Mouse (Mus musculus): ENCODE data around the gene Tmem114. TPM values are rescaled to one million over a fixed set of nuclear protein-coding genes. Genes with fewer than 3 reads are reported as not detected.

Gene Tmem114
- polyA plus RNA-seq (2015; fragmentation: Nextera tagmentation; extraction: Ambion mirVana) = 0.34 and 0.40 TPM in 2 replicates

DNA sequence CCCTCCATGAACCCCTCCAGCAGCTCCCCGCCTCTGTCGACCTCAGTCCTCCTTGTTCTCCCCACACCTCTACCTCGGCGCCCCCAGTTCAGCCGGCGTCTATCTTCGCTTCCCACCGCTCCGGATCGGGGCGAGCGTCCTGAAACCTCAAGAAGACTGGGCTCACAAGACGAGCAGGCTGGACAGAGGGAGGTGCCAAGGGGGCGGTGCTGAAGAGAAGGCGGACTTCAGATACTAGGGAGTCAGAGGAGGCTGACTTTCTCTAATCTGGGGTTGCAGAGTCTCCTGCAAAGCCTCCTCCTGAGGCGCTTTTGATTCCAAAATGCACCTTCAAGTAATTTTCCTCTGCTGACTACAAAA is at the start of gene Tmem114:
Tmem114 (minus strand) TSS at position 166 of the 360 bp plus-strand sequence.
- Histone ChIP-seq H3K27me3 (peaks cover 62% of the 10 kb centered on the region), H3K4me2 (peak within 1 kb of the TSS; percentile 64), H3K4me1 (replicated peaks) (peaks cover 11% of the 10 kb centered on the region), H3K36me3 (no peaks in the 10 kb centered on the region), H3K9me3 (no peaks in the 10 kb centered on the region), H3K9ac (peak within 1 kb of the TSS; percentile 56), H3K27ac (replicated peaks) (no peak within 1 kb of the TSS), H3K4me3 (peak within 1 kb of the TSS; percentile 39)
- 2% methylated on average over 16 of the region's 16 CpGs for WGBS
- no peak for ATAC-seq (ENCODE audit: low read depth)

DNA sequence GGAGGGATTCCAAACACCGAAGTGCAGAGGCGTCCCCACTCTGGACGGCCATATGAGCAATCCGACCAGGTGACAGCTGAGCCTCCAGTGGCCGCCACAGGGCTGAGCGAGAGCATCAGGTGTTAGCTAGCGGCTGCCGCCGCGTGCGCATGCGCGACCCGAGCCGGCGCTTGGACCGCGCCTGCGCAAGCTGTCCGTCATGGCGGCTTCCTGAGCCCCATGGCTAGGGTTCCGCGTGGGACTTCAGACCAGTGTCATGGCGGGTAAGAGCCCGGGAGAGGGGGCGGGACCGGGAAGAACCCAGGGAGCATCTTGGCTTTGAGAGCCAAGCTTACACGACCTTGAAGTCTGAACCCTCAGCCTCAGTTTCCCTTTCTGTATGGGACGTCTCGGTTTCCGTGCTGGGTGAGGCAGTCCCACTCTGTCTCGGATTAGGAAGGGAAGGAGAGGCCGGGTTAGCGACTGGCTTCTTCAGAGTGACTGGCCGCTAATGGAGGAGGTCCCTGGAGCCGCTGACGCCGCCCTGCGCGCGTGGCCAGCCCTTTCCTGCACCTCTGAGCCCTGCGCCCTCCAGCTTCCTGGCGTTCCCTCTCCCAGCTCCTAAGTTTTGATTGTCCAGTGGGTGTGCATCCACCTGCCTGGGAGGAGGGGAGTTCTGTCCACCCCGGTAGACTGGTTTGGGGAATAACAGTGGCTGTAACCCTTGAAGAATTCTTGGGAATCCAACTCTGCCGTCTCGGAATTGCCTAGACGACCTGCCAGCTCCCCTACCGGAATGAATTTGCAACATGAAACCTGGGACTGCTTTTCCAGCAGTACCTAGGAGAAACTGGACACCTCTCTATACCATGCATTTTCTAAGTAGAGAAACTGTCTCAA is 45.9 kb upstream of the Tmem114 start, which contains the start of gene Mettl22:
Mettl22 (plus strand) TSS at position 186 of the 879 bp plus-strand sequence.
- Histone ChIP-seq H3K36me3 (0 out of 2 replicates have a peak, but pooled peaks cover 3% of the 10 kb centered on the region), H3K9ac (peak within 1 kb of the TSS; percentile 84), H3K4me2 (peak within 1 kb of the TSS; percentile 86), H3K9me3 (no peaks in the 10 kb centered on the region), H3K27ac (replicated peaks) (peak within 1 kb of the TSS; percentile 82), H3K27me3 (0 out of 2 replicates have a peak, but pooled peaks cover 14% of the 10 kb centered on the region), H3K4me3 (peak within 1 kb of the TSS; percentile 75), H3K4me1 (replicated peaks) (peaks cover 10% of the 10 kb centered on the region)
- peak; percentile 96 for ATAC-seq (ENCODE audit: low read depth)
- WGBS = under 1% methylated on average over 48 of the region's 48 CpGs

DNA sequence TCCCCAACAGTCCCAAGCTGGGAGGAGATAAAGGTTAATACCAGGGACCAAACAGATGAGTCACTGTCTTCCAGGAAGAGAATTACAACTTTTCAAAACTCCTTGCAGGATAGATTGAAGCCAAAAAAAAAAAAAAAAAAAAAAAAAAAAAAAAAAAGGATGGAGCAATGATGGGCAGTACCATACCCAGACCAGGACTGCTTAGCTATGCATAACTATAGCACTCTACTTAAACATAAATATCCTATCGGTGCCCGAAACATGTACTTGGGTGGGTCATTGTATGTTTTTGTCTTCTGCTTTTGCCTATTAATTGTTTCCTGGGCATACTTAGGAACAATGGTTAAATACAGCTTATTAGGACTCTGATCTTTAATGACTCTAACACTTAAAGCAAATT is 45.2 kb upstream of the Tmem114 start:
- Histone ChIP-seq H3K36me3 (no peaks in the 10 kb centered on the region), H3K9ac (no peak overlapping the region), H3K4me1 (replicated peaks) (peaks cover 10% of the 10 kb centered on the region), H3K9me3 (no peaks in the 10 kb centered on the region), H3K4me2 (peak overlapping the region; percentile 86), H3K27me3 (0 out of 2 replicates have a peak, but pooled peaks cover 14% of the 10 kb centered on the region), H3K4me3 (peak overlapping the region; percentile 75), H3K27ac (replicated peaks) (no peak overlapping the region)
- peak; percentile 67 for ATAC-seq (ENCODE audit: low read depth)
- WGBS = 88% methylated on average over 2 of the region's 2 CpGs

DNA sequence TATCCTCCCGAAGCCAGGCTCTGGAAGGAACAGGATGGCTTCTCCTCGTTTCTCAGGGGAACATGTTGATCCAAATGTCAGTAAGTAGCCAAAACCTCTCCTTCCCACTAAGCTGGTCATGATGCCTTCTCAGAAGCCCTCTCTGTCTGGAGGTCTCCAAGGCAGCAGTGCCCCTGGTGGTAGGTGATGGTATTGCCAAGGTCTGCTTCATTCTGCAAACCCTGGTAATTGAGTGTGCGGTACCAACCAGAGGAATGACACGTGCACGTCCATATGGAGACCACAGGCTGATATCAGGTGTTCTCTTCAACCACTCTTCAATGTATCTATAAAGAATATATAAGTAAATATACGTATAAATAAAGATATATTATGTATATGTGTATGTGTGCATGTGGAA is 34.2 kb upstream of the Tmem114 start:
- no peaks in the 10 kb centered on the region for H3K4me1 ChIP-seq (replicated peaks)
- H3K36me3 ChIP-seq = no peaks in the 10 kb centered on the region
- no peak overlapping the region for H3K4me2 ChIP-seq
- no peak for ATAC-seq (ENCODE audit: low read depth)
- no peak overlapping the region for H3K27ac ChIP-seq (replicated peaks)
- no peaks in the 10 kb centered on the region for H3K27me3 ChIP-seq
- WGBS = 30% methylated on average over 6 of the region's 6 CpGs
- H3K9me3 ChIP-seq = no peaks in the 10 kb centered on the region
- no peak overlapping the region for H3K9ac ChIP-seq
- no peak overlapping the region for H3K4me3 ChIP-seq

DNA sequence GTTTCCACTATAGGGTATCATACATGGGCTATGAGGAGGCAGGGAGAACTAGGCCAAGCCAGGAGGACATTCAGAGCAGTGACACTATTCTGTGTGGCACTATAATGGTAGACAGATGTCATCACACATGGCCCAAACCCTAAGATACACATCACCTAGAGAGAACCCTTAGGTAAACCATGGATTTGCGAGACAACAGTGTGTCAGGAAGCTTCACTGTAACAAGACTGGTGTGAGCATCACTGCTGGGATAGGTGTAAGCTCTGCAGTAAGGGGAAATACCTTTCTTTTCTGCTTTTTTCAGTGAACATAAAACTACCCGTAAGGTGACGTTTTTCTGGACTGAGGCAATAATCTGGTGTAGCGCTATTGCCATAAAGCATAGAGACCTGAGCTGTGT is 33.5 kb upstream of the Tmem114 start:
- H3K4me3 ChIP-seq = no peak overlapping the region
- H3K27ac ChIP-seq (replicated peaks) = no peak overlapping the region
- no peak overlapping the region for H3K9ac ChIP-seq
- WGBS = 95% methylated on average over 4 of the region's 4 CpGs
- H3K4me1 ChIP-seq (replicated peaks) = no peaks in the 10 kb centered on the region
- H3K4me2 ChIP-seq = no peak overlapping the region
- H3K36me3 ChIP-seq = no peaks in the 10 kb centered on the region
- H3K27me3 ChIP-seq = no peaks in the 10 kb centered on the region
- H3K9me3 ChIP-seq = no peaks in the 10 kb centered on the region
- ATAC-seq (ENCODE audit: low read depth) = no peak

DNA sequence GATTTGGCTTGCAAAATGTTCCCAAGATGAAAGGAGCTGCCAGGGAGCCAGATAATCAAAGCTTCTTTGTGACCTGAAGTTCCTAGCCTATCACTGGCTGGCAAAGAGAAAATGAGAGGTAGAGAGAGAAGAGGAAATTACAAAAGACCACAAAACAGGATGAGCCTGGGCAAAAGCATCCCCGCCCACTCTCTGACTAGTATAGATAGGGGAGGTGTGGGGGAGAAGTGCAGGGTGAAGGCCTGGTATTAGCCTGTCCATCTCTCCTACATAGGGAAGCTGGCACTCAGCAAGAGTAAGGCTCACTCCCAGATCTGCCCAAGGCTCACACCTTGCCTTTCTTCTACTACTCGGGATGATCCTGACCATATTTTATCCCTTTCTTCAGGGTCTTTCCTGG is 30.3 kb upstream of the Tmem114 start:
- Histone ChIP-seq H3K4me3 (no peak overlapping the region), H3K27me3 (no peaks in the 10 kb centered on the region), H3K27ac (replicated peaks) (no peak overlapping the region), H3K36me3 (no peaks in the 10 kb centered on the region), H3K4me1 (replicated peaks) (no peaks in the 10 kb centered on the region), H3K9me3 (no peaks in the 10 kb centered on the region), H3K4me2 (no peak overlapping the region), H3K9ac (no peak overlapping the region)
- ATAC-seq (ENCODE audit: low read depth) = no peak
- 52% methylated on average over 2 of the region's 2 CpGs for WGBS

DNA sequence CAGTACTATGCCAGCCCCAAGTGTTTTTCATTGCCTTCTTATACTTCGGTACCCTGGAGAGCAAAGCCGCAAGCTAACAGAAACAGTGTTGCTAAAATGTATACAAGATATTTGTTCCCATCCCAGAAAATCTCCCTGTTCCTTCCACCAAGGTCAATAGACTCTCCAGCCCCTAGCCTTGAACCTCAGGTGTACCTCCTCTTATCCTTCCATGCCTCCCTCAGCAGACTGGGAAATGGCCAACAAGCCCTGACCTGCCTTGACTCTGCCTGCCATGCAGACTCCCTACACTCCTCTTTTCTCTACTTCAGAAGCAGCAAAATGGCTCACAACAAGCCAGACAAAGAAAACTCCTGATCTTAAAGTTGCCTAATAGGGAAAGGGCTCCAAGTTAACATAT is 28.4 kb upstream of the Tmem114 start:
- H3K36me3 ChIP-seq = no peaks in the 10 kb centered on the region
- H3K9ac ChIP-seq = no peak overlapping the region
- H3K27me3 ChIP-seq = no peaks in the 10 kb centered on the region
- H3K9me3 ChIP-seq = no peaks in the 10 kb centered on the region
- H3K27ac ChIP-seq (replicated peaks) = no peak overlapping the region
- no peak for ATAC-seq (ENCODE audit: low read depth)
- H3K4me3 ChIP-seq = no peak overlapping the region
- H3K4me2 ChIP-seq = no peak overlapping the region
- no peaks in the 10 kb centered on the region for H3K4me1 ChIP-seq (replicated peaks)
- 93% methylated on average over 2 of the region's 2 CpGs for WGBS

DNA sequence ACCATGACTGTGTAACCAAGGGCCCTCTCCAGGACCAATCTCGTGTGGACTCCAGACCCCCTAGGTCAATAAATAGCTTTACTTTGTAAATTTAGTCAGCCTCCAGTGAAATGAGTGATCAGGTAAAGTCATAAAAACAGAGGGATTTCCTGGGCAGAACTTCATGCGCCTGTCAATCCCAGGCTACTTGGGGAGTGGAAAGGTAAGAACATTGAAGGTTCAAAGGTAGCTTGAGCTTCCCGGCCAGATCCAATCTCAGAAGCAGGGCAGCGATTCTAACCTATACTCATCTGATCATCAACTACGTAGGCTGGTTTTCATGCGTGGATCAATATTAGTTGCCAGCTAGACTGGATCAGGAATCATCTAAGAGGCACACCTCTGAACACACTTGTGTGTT is 21.3 kb upstream of the Tmem114 start:
- no peak for ATAC-seq (ENCODE audit: low read depth)
- no peaks in the 10 kb centered on the region for H3K4me1 ChIP-seq (replicated peaks)
- H3K36me3 ChIP-seq = no peaks in the 10 kb centered on the region
- no peaks in the 10 kb centered on the region for H3K9me3 ChIP-seq
- H3K27me3 ChIP-seq = no peaks in the 10 kb centered on the region
- H3K4me3 ChIP-seq = no peak overlapping the region
- WGBS = 91% methylated on average over 6 of the region's 6 CpGs
- H3K27ac ChIP-seq (replicated peaks) = no peak overlapping the region
- H3K9ac ChIP-seq = no peak overlapping the region
- no peak overlapping the region for H3K4me2 ChIP-seq

DNA sequence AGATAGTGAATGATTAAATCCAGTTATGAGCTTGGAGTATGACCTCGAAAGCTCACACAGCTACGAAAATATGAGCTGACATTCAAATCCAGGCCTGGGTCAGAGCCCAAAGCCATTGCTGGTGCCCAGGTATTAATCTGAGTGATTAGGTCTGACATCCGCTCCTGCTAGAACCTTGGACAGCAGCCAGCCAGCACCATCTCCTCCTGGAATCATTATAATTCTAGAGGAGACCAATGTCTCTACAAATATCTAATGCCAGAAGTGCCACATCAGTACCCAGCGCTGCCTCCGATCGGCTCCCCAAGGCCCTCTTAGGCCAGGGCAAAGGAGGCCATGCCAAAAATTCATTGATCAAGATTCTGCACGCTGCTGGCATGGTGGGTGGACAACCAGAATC is 20.0 kb upstream of the Tmem114 start:
- no peaks in the 10 kb centered on the region for H3K27me3 ChIP-seq
- H3K4me3 ChIP-seq = no peak overlapping the region
- no peaks in the 10 kb centered on the region for H3K9me3 ChIP-seq
- ATAC-seq (ENCODE audit: low read depth) = no peak
- H3K4me2 ChIP-seq = no peak overlapping the region
- H3K36me3 ChIP-seq = no peaks in the 10 kb centered on the region
- H3K4me1 ChIP-seq (replicated peaks) = no peaks in the 10 kb centered on the region
- no peak overlapping the region for H3K27ac ChIP-seq (replicated peaks)
- H3K9ac ChIP-seq = no peak overlapping the region
- 81% methylated on average over 7 of the region's 7 CpGs for WGBS

DNA sequence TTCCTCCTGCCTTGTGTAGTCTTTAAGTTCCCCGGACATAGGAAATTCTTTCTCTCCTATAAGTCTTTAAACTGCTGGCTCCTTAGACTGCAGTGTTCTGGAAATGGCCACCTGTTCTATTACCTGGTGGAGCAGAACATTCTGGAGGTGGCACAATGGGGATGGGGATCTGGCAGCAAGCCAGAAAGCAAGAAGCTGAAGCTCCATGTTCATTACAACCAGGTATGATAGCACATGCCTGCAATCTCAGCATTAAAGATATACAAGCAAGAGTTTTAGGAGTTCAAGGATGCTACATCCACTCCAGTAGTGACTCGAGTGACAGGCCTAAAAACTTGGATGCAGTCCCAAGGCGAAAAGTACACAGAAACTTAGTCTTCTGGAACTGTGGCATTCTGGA is 7.7 kb upstream of the Tmem114 start:
- no peak overlapping the region for H3K4me3 ChIP-seq
- ATAC-seq (ENCODE audit: low read depth) = no peak
- no peak overlapping the region for H3K4me2 ChIP-seq
- H3K27ac ChIP-seq (replicated peaks) = no peak overlapping the region
- no peak overlapping the region for H3K9ac ChIP-seq
- no peaks in the 10 kb centered on the region for H3K36me3 ChIP-seq
- WGBS = 94% methylated on average over 3 of the region's 3 CpGs
- peaks cover 1% of the 10 kb centered on the region for H3K27me3 ChIP-seq
- H3K9me3 ChIP-seq = no peaks in the 10 kb centered on the region
- H3K4me1 ChIP-seq (replicated peaks) = no peaks in the 10 kb centered on the region

DNA sequence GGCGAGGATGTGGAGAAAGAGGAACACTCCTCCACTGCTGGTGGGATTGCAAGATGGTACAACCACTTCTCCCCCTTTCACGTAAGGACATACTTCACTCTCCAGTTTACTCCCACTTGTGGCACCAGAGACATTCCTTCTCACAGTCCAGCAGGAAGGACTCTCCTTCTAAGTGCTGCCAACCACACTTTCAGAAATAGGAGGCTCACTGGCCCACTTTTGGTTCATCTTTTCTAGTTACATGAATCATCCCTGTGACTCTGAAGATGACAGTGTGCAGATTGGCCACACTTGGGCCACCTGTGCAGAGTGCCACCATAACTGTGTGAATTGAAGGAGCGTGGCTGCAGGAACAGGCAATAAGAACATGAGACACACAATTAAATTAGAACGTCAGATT is 4.6 kb upstream of the Tmem114 start:
- ATAC-seq (ENCODE audit: low read depth) = no peak
- Histone ChIP-seq H3K4me3 (no peak overlapping the region), H3K27ac (replicated peaks) (no peak overlapping the region), H3K9me3 (no peaks in the 10 kb centered on the region), H3K9ac (no peak overlapping the region), H3K36me3 (no peaks in the 10 kb centered on the region), H3K4me2 (no peak overlapping the region), H3K27me3 (peaks cover 32% of the 10 kb centered on the region), H3K4me1 (replicated peaks) (peaks cover 4% of the 10 kb centered on the region)
- WGBS = 82% methylated on average over 4 of the region's 4 CpGs

DNA sequence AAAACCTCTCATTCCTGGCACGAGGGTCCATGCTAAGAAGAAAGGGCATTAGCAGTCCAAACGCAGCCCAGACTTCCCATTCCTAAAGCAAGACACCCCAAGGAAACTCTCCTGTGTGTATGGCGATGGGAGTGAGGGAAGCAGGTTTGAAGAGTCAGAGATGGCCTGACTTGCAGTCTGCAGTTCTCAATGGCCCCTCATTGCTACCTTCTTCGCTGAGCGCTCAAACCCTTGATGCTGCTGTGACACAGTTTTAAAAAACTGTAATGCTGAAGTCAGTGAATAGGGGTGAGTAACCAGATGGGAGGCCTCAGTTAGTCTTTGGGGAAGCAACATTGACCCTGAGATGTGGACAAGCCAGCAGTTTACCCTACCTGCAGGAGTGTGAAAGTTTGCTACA is 800 bp upstream of the Tmem114 start:
- peaks cover 11% of the 10 kb centered on the region for H3K4me1 ChIP-seq (replicated peaks)
- no peak overlapping the region for H3K27ac ChIP-seq (replicated peaks)
- H3K9me3 ChIP-seq = no peaks in the 10 kb centered on the region
- 85% methylated on average over 5 of the region's 5 CpGs for WGBS
- no peak overlapping the region for H3K9ac ChIP-seq
- no peaks in the 10 kb centered on the region for H3K36me3 ChIP-seq
- no peak for ATAC-seq (ENCODE audit: low read depth)
- H3K4me2 ChIP-seq = no peak overlapping the region
- H3K4me3 ChIP-seq = no peak overlapping the region
- peaks cover 62% of the 10 kb centered on the region for H3K27me3 ChIP-seq

Measured in neural tube, embryonic 13.5 days (tissue).